Mouse (Mus musculus): Measurements from ENCODE around the gene Tex37.
A peak's percentile ranks its signal among the peaks of the same experiment; 100 is the strongest.

Gene Tex37

DNA sequence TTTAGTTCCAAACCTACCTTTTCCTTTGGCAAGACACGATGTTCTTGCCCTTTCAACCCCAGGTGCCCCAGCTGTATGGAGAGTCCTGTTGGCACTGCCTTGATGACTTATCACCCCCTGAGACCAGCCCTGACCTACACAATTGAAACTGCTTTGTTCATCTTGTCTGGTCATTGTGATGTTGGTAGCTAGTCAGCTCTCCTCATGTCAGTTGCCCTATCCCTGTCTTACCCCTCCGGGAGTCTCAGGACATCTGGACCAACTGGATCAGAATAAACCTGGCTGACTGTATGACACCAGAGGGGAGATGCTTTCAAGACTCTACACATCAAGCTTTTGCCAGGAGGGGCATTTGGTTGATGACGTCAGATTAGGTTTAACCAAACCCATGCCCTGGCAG lies at the start of gene Tex37:
Tex37 (minus strand) TSS at position 101 of the 400 bp plus-strand sequence.
- DNase-seq, result no peak

- DNase-seq, result no peak
Observed at GRCm38 (mm10) chr6:70968291-70968690, 49.6 kb upstream of the Tex37 start.

GRCm38 (mm10) chr6:70967422-70967821 lies 48.7 kb upstream of the Tex37 start:
- DNase-seq, result peak; percentile 32 to 58

- DNase-seq, result peak in 1 of 2 experiments; percentile 4
Observed at GRCm38 (mm10) chr6:70965694-70966093, 47.0 kb upstream of the Tex37 start.

DNA sequence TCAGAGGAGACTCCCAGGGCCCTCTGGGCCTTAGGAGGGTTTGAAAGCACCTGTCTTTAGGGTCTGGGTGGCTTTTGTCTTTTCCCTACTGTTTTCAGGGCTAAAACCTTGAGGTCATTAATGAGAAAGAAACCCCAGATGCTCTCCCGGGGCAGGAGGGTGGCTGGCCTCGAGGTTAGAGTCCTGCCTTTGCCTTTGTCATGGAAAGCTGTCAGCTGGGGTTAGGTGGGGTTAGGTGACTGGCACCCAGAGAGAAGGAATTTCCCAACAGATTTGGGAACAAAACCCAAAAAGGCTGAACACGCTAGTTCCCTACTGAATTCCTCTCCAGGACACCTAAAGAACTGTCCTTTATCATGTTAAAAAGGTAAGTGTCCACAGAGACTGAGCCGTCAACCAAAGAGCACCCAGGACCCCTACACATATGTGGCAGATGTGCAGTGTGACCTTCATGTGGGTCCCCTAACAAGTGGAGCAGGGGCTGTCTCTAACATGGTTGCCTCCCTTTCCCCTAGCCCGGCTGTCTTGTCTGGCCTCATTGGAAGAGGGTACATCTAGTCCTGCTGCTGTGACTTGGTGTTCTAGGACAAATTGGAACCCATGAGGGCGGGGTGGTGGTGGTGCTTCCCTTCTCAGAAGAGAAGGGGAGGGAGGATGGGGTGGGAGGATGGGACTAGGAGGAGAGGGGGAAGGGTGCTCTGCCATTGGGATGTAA lies 45.5 kb upstream of the Tex37 start:
- DNase-seq, result no peak

DNA sequence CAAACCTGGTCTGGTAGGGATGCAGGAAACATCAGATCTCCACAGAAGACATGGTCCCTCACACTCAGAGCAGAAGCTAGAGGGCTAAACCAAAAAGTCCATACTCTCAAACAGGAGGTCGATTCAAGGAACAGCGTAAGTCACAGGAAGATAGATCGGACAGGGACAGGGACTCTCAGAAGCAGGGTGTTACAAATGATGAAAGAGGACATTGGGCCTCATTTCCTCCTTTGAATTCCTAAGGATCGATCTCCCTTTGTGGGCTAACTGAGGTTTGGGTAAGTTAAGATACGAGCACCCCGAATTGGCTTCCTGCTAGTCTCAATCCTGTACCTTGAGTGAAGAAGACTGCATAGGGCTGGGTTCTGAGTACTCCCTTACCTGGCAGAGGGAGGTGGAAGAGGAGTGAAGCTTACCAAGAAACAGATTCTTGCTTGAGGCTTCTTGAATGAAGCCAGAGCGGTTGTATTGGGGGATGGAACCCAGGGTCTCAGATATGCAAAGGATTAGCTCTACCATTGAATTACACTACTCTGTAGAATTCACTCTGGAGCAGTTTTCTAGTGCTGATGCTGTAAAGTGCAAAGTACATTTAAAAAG lies 38.7 kb upstream of the Tex37 start:
- DNase-seq, result no peak

DNA sequence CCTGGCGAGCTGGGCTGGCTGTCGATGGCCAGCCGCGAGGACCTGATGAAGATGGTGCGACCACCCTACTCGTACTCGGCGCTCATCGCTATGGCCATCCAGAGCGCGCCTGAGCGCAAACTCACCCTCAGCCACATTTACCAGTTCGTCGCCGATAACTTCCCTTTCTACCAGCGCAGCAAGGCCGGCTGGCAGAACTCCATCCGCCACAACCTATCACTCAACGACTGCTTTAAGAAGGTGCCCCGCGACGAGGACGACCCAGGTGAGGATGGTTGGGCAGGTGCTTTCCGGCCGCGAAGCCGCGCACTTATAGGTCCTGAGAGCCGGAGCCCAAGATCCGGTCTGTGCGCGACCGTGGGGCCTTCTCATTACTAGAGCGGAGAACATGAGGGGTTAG lies 38.2 kb upstream of the Tex37 start:
- DNase-seq, result peak; percentile 13 to 22

- peak; percentile 65 to 77 for DNase-seq
Observed at GRCm38 (mm10) chr6:70956285-70956912, 37.7 kb upstream of the Tex37 start, which contains the start of gene Foxi3. Gene Foxi3, plus strand, starts transcription at chr6:70956531.

- DNase-seq, result no peak
Observed at GRCm38 (mm10) chr6:70955841-70956240, 37.1 kb upstream of the Tex37 start.

DNA sequence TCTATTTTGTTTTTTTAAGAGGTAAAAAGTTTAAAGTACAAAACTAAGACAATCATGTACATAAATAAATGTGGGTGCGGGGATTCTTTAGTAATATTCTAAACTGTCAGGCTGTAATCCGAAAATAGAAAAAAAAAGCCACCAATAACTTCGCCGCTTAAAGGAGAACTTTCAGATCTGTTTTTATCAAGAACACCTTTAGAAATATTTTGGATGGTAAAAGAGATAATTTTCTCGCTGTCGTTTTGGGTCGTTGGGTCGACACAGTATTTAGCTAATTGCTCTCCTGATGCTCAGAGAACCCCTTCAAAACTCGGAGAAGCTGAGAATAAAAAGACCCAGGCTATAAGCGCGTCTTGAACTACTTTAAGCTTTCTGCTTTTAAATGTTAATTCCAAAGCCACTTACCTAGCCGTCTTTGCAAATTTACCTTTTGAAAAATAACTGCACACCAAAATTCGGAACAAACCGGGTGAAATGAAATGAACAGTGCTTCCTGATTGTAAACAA lies 36.6 kb upstream of the Tex37 start:
- DNase-seq, result peak in 1 of 2 experiments; percentile 4

DNA sequence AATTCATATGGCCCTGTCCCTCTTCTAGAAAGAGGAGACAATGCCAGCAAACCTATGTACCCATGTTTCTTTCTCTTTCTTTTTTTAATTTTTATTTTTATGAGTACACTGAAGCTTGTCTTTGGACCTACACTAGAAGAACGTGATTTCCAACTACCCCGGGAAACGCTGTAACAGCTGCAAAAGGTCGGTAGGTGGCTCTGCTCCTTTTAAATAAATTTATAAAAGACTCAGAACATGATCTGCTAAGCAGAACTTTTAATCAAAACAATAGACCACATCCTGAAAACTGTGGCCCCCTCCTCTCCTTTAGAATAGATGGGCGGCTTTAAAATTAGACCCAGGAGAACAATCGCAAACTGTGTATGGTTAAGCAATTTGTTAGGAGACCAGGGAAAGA lies 35.3 kb upstream of the Tex37 start:
- DNase-seq, result peak; percentile 42 to 56

GRCm38 (mm10) chr6:70953274-70953673 lies 34.5 kb upstream of the Tex37 start:
- DNase-seq, result no peak

- no peak for DNase-seq
Observed at GRCm38 (mm10) chr6:70931801-70932200, 13.1 kb upstream of the Tex37 start.

DNA sequence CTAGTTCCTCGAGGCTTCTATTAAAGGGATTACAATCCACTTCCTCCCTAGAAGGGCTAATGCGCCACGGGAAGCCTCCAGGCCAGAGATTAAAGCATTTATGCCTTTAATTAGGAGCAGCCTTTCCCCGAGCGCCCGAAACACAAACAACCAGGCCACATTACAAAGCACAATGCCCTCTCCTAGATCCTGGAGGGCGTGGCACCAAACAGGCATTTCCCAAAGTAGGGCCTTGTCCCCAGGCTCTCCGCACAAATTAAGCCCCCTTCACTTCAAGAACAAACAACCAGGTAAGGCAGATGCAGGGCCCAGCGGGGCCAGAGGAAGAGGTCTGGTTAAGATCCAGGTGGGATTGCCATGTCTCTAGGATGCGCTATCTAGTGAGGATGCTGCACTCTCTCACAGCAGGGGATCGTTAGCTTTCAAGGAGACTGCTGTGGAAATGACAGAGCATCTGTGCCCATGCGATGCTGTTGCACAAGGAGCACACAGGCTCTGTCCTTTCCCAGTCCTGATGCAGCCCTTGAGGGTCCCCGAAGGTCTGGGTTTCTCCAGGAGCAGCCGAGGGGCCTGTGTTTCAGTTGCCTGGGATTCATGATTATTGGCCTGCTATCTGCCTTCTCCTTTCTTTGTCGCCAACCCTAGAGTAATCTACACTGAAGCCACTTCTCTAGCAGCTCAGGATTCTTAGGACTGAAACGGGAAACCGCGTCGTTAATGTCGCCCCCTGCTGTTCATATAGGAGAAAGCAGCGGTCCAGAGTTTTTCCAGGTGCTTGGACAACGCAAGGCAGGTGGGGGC lies 2.7 kb upstream of the Tex37 start:
- peak; percentile 53 to 62 for DNase-seq

- DNase-seq, result no peak
Observed at GRCm38 (mm10) chr6:70912396-70912765, 6.3 kb downstream of the Tex37 start.

GRCm38 (mm10) chr6:70911668-70912395 lies 6.9 kb downstream of the Tex37 start:
- peak; percentile 37 to 49 for DNase-seq

- DNase-seq, result no peak
Observed at GRCm38 (mm10) chr6:70910285-70910684, 8.4 kb downstream of the Tex37 start.

DNA sequence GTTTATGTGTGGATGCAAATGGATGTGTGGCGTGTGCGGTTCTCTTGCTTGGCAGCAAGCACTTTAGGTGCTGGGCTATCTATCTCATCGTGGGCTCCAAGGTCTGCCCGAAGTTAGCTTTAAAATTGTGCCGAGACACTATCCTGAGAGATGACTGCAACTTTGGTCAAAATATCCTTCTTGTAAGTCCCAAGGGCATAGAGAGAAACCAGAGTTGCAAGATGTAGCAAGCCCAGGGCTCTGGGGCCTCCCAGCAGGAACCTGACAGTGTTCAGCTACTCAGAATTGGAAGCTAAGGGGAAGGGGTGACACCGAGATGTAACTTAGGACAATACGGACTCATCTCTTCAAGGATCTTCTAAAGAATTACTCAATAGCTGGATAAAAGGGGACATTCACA lies 9.2 kb downstream of the Tex37 start:
- no peak for DNase-seq

DNA sequence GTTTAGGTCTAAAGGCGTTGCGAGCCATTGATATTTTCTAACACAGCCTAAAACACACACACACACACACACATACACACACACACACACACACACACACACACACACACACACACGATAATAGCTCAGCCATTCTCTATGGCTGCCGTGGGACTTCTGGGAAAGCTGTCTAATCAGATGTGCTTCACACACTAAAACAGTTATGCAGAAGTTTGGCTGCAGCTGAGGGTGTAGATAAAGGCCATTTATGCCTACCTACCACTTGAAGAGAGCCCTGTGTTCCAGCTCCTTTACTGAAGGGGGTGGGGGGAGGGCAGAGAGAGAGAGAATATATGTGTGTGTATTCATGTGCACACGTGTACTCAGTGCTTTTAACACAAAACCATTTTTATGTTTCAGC lies 15.0 kb downstream of the Tex37 start:
- no peak for DNase-seq

DNA sequence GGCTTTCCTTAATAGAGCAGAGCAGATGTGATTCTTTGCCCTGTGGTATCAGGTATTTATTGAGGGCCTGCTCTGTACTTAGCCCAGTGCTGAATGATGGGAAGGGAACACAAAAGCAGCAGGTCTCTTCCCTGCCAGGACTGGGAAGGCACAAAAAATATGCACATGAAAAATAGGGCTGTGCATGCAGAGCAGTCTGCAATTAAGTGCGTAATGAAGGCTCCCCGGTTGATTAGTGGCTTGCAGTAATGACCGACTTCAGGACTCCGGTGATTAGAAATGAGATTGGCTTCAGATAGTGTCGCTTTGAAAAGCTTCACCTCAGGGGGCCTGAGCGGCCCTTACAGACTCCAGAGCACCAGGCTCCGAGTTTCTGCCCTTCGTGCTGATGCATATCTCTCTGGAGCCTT lies 19.1 kb downstream of the Tex37 start:
- no peak for DNase-seq

GRCm38 (mm10) chr6:70898166-70898565 lies 20.6 kb downstream of the Tex37 start:
- DNase-seq, result no peak

DNA sequence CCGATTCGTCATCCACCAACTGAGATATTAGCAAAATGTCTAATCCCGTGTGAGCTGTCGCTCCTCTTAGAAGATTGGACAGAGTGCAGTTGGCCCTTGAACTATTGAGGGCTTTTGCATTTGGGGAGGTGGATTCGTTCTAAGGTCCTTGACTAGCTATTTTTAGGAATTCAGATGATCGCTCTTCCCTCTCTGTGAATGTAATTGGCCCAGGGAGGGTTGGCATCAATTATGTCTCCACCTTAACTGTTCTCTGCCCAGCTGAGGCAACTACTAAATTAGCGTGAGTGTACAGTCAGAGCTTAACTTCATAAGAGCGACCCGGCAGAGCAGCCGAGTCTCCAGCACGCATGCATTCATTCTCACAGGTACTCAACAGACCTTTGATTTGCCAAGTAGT lies 30.7 kb downstream of the Tex37 start:
- DNase-seq, result no peak

Measured in kidney, postnatal 4 days (tissue).